Mouse (Mus musculus): Measurements from ENCODE around the gene Slc26a10.
A peak's percentile ranks its signal among the peaks of the same experiment; 100 is the strongest.
"Not testable (repeated sequence)": the region's sequence is repeated elsewhere in the genome, so short reads cannot be mapped to it uniquely, and the experiment has no call there.

Gene Slc26a10

GRCm38 (mm10) chr10:127158471-127158870 is 22.0 kb downstream of the Slc26a10 start:
- no peak for DNase-seq

- DNase-seq: no peak
Observed at GRCm38 (mm10) chr10:127156511-127156910, 23.9 kb downstream of the Slc26a10 start.

DNA sequence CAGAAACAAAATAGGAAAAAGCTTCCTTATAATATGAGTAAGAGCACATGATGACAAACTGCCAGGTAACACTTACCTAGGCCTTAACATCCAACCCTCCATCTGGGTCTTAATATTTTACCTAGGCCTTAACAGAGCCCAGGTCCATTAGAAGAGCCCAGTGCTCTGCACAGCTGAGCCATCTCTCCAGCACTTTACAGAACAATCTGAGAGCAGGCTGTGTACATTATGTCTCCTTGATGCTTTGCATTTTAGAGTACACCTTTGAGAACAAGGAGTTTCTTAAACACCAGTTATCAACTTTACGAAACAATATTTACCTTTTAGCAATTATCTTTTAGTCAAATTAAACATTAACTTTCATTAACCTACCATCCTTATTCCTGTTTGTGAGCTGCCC is 24.4 kb downstream of the Slc26a10 start:
- DNase-seq: no peak

- DNase-seq: no peak
Observed at GRCm38 (mm10) chr10:127154652-127155051, 25.8 kb downstream of the Slc26a10 start.

GRCm38 (mm10) chr10:127154241-127154640 is 26.2 kb downstream of the Slc26a10 start:
- no peak for DNase-seq

DNA sequence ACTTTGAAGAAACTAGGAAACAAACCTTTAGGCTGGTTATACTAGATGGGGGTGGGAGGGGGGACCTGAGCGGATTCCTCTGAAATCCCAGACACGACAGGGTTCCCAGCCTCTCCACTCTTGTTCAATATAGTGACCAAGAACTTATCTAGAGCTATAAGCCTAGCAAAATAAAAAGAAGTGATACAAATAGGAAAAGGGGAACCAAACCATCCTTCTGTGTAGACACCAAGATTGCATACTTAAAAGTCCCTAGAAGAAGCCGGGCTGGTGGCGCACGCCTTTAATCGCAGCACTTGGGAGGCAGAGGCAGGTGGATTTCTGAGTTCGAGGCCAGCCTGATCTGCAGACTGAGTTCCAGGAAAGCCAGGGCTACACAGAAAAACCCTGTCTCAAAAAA is 27.1 kb downstream of the Slc26a10 start:
- DNase-seq: no peak

DNA sequence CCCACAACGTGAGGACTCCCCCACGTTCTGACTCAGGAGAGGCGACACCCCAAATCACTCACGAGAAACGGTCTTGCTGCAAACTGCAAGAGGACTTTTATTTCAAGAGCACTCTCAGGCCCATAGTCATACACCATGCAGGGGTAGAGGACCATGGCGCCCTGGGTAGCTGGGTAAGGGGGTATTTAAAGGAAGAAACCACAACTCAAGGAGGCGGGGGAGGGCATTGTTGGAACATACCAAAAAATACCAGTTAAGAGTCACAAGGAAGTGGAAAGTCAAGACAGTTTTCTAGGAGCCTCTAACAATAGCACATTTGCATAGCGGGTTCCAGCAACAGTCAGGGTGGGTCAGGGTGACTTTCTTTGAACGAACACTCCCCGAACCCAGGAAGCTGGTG is 27.9 kb downstream of the Slc26a10 start:
- DNase-seq: not testable (repeated sequence)

DNA sequence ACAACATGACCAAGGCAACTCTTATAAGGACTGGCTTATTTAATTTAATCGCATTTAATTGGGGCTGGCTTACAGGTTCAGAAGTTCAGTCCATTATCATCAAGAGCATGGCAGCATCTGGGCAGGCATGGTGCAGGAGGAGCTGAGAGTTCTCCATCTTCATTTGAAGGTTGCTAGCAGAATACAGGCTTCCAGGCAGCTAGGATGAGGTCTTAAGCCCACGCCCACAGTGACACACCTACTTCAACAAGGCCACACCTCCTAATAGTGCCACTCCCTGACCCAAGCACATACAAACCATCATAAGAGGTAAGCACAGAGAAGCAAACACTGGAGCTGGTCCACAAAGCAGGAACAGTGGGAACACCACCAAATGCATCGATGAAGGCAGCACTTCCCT is 29.2 kb downstream of the Slc26a10 start:
- DNase-seq: not testable (repeated sequence)

- no peak for DNase-seq
Observed at GRCm38 (mm10) chr10:127150471-127150872, 30.0 kb downstream of the Slc26a10 start.

DNA sequence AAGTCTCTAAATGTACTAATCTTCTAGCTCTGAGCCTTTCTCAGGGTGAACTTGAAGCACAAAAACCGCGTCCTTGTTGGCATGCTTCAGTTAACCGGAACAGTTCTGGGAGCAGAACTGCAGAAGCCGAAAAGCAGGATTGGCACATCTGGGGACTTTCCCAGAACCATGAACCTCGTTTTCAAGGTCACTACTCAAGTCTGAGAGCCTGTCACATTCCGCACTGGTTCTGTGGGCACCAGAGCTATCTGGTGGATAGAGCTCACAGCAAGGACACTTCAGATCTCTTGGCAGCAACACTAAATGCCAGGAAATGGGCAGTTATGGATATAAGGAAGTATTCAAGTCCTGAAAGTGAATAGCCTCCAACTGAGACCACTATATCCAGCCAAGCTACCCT is 33.3 kb downstream of the Slc26a10 start:
- no peak for DNase-seq

- DNase-seq: no peak
Observed at GRCm38 (mm10) chr10:127145303-127145702, 35.1 kb downstream of the Slc26a10 start.

- DNase-seq: no peak
Observed at GRCm38 (mm10) chr10:127144536-127144935, 35.9 kb downstream of the Slc26a10 start.

DNA sequence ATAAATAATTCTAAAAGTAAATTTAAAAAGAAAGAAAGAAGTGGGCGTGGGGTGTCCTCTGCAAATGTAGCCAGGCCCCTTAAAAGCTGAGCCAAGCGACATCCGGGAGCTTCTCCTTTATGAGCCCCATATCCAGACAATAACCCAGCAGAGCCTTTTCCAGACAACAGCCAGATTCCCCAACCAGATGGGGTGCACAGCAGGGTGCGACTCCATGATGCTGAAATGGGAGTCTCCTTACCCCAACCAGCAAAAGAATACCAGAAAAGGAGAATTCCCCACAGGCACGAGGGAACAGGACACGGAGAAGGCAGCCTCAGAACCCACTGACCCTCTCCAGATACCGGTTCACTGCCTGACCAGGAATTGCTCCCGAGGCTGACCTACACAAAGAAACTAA is 37.2 kb downstream of the Slc26a10 start:
- peak; percentile 26 for DNase-seq

DNA sequence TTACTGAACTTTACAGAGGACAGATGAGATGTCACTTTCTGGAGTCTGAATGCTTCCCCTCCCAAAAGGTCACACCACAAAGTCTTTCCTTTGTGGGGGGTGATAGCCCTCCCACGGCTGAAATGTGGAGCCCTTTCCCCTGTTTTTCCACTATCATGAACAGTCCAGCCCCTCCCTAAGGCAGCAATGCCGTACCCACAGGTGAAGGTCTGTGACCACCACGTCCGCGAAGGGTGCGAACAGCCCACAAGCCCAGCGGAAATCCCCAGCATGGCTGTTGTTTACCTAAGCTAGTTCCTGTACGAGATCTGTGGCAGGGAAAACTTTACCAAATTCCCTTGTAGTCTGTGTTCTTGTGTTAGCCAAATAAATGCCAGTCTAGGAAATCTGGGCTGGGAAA is 38.9 kb downstream of the Slc26a10 start:
- DNase-seq: no peak

- no peak for DNase-seq
Observed at GRCm38 (mm10) chr10:127140971-127141370, 39.5 kb downstream of the Slc26a10 start.

DNA sequence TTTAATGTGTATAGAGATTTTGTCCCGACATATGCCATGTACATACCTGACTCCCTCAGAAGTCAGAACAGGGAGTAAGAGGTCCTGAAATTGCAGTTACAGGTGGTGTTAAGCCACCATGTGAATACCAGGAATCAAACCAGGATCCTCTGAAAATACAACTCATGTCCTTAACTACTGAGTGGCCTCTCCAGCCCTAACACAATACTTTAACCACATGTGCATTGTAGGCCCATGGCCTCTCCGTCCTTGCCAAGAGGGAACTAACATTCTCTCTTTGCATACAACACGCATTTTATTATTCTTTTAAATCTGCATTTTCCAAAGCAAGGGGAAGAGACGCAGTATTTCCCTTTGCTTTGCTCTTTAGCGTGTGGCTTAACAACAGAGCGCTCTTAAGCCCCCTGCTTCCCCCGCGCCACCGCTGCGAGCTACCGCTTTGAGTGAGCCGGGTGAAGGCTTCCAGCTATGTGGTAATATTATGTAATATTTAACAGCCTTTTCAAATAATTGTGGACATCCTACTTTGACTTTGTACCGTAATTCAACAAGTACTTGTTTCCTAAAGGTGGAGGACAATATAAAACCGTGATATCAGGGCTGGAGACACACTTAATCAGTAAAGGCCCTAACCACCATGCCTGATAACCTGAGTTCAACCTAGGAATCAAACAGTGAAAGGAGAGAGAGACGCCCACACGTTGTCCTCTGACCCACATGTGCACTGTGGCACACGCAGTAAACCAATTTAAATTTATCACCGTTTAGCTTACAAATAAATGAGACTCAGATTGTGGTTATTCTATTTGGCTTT is 41.9 kb downstream of the Slc26a10 start:
- DNase-seq: no peak

DNA sequence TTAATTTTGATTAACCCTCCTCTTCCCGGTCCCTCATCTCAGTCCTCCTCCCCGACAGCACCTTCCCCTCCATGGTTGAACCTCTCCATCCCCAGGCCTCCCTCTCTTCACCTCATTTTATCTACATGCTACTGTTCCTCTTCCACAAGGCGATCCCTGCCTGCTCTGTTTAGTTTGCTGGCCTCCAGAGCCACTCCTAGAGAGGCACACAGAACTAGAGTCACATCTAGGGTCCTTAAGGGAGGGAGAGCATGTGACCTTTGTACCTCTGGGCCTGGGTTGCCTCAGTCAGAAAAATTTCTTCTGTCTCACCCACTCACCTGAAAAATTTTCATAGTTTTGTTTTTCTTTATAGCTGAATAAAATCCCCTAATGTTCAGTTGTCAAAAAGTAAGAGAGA is 42.5 kb downstream of the Slc26a10 start:
- DNase-seq: no peak

DNA sequence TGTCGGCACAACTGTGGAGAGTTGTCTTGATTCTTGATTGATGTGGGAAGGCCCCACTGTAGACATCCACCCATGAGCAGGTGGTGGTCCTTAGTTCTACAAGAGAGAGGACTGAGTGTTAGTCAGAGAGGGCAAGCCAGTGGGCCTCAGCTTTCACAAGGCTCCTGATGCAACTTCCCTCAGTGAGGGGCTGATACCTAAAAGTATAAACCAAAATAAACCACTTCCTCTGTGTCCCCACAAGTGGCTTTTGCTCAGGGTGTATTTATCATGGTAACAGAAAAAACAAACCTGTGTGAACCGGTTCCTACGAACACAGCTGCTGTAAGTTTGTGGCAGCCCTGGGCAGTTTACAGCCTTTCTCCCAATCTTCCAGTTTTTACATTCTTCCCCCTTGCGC is 43.9 kb downstream of the Slc26a10 start:
- no peak for DNase-seq

DNA sequence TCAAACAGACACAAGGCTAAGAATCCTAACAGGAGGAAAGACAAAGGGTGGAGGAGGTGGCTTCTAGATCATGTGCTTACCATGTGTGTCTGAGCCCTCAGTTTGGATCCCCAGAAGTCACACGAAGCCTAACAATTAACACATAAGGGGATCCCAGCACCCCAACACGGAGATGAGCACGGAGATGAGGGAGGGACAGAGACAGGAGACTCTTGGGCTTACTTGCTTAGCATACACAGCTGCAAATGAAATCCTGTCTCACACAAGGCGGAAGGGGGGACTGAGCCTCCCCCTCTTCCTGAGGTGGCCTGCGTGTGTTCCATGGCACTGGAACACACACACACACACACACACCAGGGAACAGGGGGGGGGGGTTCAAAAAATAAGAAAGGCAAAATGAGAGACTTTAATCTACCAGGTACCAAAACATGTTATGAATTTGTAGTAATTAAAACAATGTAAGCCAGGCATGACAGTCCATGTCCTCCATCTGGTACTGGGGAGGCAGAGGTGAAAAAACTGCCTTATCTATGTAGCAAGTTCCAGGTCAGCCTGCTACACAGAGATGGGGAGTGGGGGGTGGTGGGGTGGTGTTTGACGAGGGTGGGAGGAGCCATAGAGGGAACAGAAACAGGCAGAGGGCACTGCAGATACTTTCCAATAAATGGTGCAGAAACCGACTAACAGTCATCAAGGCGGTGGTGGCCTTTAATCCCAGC is 45.2 kb downstream of the Slc26a10 start:
- DNase-seq: no peak

GRCm38 (mm10) chr10:127134394-127135035 is 45.9 kb downstream of the Slc26a10 start:
- not testable (repeated sequence) for DNase-seq

- DNase-seq: no peak
Observed at GRCm38 (mm10) chr10:127132469-127132868, 48.0 kb downstream of the Slc26a10 start.

DNA sequence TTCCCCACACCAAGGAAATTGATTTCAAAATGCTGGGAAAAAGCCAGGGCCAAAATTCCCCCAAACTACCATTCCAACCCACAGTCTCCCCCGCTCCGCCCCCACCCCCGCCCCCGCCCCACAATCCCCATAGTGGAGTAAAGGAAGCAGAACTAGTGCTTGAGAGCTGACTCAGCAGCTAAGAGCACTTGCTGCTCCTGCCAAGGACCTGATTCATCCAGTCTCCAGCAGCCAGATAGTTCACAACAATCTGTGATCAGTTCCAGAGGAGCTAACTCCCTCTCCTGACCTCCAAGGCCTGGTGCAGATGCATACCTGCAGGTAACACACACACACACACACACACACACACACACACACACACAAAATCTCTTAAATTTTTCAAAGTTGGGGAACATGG is 51.0 kb downstream of the Slc26a10 start:
- DNase-seq: no peak

- DNase-seq: no peak
Observed at GRCm38 (mm10) chr10:127127711-127128279, 52.6 kb downstream of the Slc26a10 start.

Measured in cerebellum, adult 9-11 months (tissue).